Mouse (Mus musculus) forebrain, embryonic 10.5 days (tissue): ENCODE data around the gene Alyref. TPM values are rescaled to one million over a fixed set of nuclear protein-coding genes. Genes with fewer than 3 reads are reported as not detected.

Experiments
- DNase-seq: peaks from one replicate; pipeline ENCODE4 v3.0.0-alpha.2; 2017; ENCODE audit warnings: low spot score; ENCODE audit errors: extremely low spot score
- H3K27ac ChIP-seq: fragments of 300-500 bp; sonication (generic); 2 replicates; pipeline ENCODE4 v1.5.1; 2016; ENCODE audit warnings: mild to moderate bottlenecking
- H3K27me3 ChIP-seq: fragments of 300-500 bp; sonication (generic); 2 replicates; pipeline ENCODE4 v1.6.1; 2016; ENCODE audit warnings: mild to moderate bottlenecking; ENCODE audit not compliant: poor library complexity, severe bottlenecking
- H3K36me3 ChIP-seq: fragments of 300-500 bp; sonication (generic); replicated peaks from 2 replicates; pipeline ENCODE4 v1.6.1; 2016; ENCODE audit warnings: mild to moderate bottlenecking, moderate library complexity
- H3K4me1 ChIP-seq: fragments of 300-500 bp; sonication (generic); 2 replicates; pipeline ENCODE4 v1.6.1; 2016
- H3K4me3 ChIP-seq: fragments of 300-500 bp; sonication (generic); 2 replicates; pipeline ENCODE4 v1.5.1; 2016; ENCODE audit warnings: mild to moderate bottlenecking, moderate library complexity
- H3K9me3 ChIP-seq: fragments of 300-500 bp; sonication (generic); 2 replicates; pipeline ENCODE4 v1.6.1; 2016; ENCODE audit warnings: mild to moderate bottlenecking, moderate library complexity
- WGBS: fragments of 180-500 bp; shearing (Covaris S2); methylation state at CpG from one replicate; pipeline ENCODE4 v1.1.7; 2016; 5-methylcytosine and 5-hydroxymethylcytosine counted together
- polyA plus RNA-seq: library from polyadenylated mRNA; unstranded; fragments of >200 nt; fragmentation: Nextera tagmentation; extraction: Ambion mirVana; gene quantifications from 2 replicates; pipeline ENCODE4 v1.2.1, GENCODE M21; 2016

Alyref gene
- polyA plus RNA-seq, 1 experiment from 2014 or later = 618 TPM

DNA sequence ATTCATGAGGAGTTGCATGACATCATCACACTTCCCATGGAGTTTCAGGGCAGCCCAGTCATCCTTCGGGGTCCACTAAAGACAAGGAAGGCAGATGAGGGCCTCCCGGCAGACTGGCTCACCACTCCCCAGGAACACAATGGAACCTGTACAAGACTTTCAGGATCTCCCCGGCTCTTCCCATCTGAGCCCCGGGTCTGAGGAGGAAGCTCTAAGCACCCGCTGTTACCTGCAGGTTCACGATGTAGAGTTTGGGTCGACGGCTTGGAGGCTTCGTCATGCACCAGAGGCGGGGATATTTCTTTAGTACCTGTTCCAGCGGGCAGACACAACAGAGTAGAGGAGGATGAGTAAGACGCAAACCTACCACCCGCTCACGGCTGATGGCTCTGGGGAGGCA is 22.0 kb upstream of the Alyref start:
- no peaks in the 10 kb centered on the region for H3K27me3 ChIP-seq
- H3K27ac ChIP-seq = no peak overlapping the region
- H3K36me3 ChIP-seq = peaks cover 66% of the 10 kb centered on the region
- no peaks in the 10 kb centered on the region; the same call in 1 of the 2 replicates for H3K9me3 ChIP-seq
- WGBS = 93% methylated on average over 14 of the region's 14 CpGs
- no peak overlapping the region for H3K4me3 ChIP-seq
- peaks cover 51% of the 10 kb centered on the region for H3K4me1 ChIP-seq
- DNase-seq = no peak

DNA sequence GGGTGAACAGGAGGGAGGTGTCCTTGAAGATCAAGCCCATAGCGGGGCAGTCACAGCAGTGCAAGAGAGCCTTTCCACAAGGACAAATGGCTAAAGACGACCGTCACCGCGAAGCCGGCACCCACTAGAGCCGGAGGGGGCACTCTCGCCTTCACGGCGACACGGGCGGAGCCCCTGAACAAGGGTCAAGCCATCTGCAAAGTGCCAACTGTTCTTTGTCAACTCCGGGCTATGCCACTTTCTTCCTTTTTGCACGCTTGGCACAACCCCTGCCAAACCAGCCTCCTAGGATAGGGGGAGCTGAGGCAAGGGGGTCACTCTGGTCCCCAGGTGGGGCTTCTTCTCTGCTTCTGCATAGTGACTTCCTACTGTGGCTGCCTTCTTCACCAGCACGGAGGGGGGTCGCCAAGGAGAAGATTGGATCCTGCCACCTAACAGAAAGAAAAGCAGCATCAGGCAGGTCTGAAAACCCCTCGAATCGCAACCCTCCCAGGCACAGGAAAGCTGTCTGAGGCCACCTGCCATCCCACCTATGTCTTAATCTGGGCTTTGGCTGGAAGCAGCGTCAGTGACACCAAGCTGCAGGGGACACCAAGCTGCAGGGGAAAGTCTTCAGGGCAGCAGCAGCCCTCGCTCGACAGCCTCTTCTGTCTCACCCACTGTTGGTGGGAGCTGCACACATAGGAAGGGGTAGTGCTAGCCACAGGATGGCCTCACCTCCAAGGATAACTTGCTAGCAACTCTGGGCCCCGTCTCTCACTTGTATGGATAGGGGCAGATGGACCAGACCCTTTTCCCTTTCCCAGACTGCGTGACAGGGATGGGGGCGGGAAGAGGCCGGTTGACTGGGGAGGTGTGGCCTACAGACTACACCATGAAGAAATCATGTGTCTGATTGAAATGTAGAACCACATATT is 20.7 kb upstream of the Alyref start:
- 93% methylated on average over 25 of the region's 25 CpGs for WGBS
- Histone ChIP-seq H3K9me3 (no peaks in the 10 kb centered on the region; the same call in 1 of the 2 replicates), H3K4me3 (peak overlapping the region; percentile 83), H3K36me3 (peaks cover 79% of the 10 kb centered on the region), H3K4me1 (peaks cover 39% of the 10 kb centered on the region), H3K27me3 (no peaks in the 10 kb centered on the region), H3K27ac (peak overlapping the region; percentile 90; the same call in 1 of the 2 replicates)
- DNase-seq = no peak

DNA sequence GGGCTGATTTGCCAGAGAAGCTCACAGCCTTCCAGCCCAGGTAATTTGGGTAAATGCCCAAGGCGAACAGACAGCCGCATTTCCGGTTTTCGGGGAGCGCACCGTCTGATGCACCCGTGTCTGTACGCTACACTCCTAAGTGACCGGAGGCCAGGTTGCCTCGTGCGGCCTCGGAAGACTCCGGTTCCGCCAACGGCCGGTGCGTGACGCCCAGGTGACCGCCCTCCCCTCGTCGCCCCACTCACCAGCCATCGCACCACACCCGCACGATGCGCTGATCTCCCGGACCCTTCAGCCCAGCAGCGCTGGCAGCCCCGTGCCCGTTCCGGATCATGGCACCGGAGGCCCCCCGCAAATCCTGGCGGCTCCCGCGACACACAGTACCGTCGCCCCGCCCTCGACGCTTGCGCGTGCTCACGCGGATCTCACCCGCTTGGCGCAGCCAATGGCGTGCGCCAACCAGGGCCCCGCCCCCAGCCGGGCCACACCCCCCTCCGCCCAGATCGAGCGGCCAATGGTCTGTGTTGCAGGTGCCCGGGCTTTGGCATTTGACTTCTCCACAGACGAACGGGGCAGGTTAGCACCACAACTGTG is 19.5 kb upstream of the Alyref start, which contains the start of gene Pcyt2:
Pcyt2 (minus strand) TSS at position 418 of the 594 bp plus-strand sequence.
- Histone ChIP-seq H3K4me1 (peaks cover 32% of the 10 kb centered on the region), H3K27ac (peak within 1 kb of the TSS; percentile 90), H3K9me3 (no peaks in the 10 kb centered on the region; the same call in 1 of the 2 replicates), H3K4me3 (peak within 1 kb of the TSS; percentile 83), H3K27me3 (no peaks in the 10 kb centered on the region), H3K36me3 (peaks cover 82% of the 10 kb centered on the region)
- WGBS = under 1% methylated on average over 56 of the region's 56 CpGs
- DNase-seq = peak; percentile 89

DNA sequence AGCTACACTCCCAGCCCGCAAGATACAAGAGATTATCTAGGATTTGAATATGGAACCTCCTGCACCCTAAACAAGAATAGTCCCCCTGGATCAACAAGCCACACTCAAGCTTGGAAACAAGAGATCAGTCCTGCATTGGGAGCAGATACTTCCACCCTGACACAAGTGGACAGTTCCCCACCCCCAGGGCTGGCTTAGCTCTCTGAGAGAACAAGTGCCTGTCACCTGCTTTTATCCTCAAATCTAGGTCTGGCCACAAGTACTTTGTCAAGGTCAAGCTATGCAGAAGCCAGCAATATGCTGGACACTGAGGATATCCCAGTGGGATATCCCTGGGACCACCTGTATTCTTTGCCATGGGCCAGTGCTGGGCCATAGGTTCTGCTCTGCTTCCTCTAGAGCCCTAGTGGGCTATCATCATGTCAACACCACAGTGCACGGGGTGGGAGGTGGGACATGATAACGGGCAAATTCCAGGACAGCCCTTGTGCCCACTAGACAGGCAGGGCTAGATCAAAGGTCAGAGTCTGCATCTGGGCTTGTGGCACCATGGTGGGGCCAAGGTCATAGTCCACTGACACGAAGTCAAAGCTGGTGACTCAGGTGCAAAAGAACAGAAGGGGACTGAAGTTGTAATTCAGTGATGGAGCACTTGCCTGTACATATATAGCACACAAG is 18.6 kb upstream of the Alyref start:
- WGBS = 55% methylated on average over 4 of the region's 4 CpGs

DNA sequence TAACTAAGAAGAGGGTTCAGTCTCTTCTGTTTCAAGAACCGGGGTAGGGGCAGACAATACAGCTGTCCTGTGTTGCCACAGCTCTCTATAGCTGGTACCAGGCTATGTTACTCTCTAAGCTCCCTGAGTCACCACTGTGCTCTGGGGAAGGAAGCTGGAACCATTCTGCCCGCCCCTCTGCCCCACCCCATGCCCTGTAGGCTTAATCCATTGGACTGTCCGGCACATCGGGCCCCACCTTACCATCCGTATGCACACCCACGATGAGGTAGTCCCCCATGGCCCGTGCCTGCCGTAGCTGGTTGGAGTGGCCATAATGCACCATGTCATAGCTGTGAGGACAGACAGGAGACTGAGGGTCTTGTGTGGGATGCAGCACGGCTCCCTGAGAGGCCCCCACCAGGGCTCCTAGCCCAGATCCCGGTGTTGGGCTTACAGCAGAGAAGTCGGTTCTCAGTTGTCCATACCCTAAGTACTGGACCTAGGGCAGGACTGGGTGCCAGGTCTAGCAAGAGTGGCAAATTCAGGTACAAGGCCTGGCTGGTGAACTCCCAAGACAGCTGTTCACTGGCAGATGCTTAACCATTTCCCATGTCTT is 17.5 kb upstream of the Alyref start:
- peaks cover 32% of the 10 kb centered on the region for H3K4me1 ChIP-seq
- H3K27me3 ChIP-seq = no peaks in the 10 kb centered on the region
- H3K9me3 ChIP-seq = no peaks in the 10 kb centered on the region; the same call in 1 of the 2 replicates
- WGBS = 92% methylated on average over 11 of the region's 11 CpGs
- H3K4me3 ChIP-seq = peak overlapping the region; percentile 83
- no peak for DNase-seq
- no peak overlapping the region for H3K27ac ChIP-seq
- peaks cover 82% of the 10 kb centered on the region for H3K36me3 ChIP-seq

More for the DNA sequence above, 18.6 kb upstream of the Alyref start:
- no peaks in the 10 kb centered on the region for H3K27me3 ChIP-seq
- H3K27ac ChIP-seq = peak overlapping the region; percentile 90
- peaks cover 82% of the 10 kb centered on the region for H3K36me3 ChIP-seq
- H3K9me3 ChIP-seq = no peaks in the 10 kb centered on the region; the same call in 1 of the 2 replicates
- peaks cover 32% of the 10 kb centered on the region for H3K4me1 ChIP-seq
- peak overlapping the region; percentile 83 for H3K4me3 ChIP-seq
- DNase-seq = no peak

DNA sequence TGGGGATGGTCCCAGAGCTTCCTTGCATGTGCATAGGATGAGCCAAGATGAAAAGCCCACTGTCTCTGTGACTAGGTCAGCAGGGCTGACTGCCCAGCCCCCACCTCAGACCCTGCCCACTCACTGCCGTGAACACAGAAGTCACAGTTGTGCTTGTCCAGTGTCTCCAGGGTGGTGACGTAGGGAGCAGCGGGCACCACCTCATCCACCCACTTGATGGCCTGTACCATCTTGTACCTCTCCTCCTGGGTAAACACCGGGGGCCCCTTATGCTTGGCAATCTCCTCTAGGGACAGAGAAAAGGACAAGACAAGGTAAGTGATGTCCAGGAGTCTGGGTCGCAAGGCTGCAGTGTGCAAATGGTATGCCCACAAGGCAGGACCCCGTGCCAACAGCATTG is 17.0 kb upstream of the Alyref start:
- no peaks in the 10 kb centered on the region; the same call in 1 of the 2 replicates for H3K9me3 ChIP-seq

DNA sequence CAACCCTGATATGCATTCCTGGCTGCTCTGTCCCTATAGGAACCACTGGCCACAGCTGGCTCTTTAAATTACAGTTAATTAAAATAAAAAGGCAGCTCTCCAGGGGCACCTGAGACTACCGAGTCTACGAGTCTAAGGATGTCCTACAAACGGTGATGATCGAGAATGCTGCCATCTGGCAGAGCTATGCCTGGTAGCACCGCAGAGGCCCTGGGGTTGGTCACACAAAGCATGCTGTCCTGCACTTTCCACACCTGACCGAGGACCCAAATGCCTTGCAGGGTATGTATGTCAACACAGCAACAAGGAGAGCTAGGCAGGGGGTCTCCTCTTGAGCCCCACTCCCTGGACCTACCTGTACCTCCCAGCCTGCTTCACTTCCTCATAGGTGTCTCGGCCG is 15.8 kb upstream of the Alyref start:
- Histone ChIP-seq H3K4me1 (peaks cover 40% of the 10 kb centered on the region), H3K27me3 (peaks cover 10% of the 10 kb centered on the region), H3K36me3 (peaks cover 83% of the 10 kb centered on the region), H3K27ac (no peak overlapping the region), H3K9me3 (no peaks in the 10 kb centered on the region; the same call in 1 of the 2 replicates), H3K4me3 (no peak overlapping the region)
- 95% methylated on average over 8 of the region's 8 CpGs for WGBS
- DNase-seq = no peak

More for the DNA sequence above, 17.0 kb upstream of the Alyref start:
- Histone ChIP-seq H3K4me3 (no peak overlapping the region), H3K4me1 (peaks cover 32% of the 10 kb centered on the region), H3K27ac (no peak overlapping the region), H3K36me3 (peaks cover 82% of the 10 kb centered on the region), H3K27me3 (no peaks in the 10 kb centered on the region)
- WGBS = 94% methylated on average over 6 of the region's 6 CpGs
- DNase-seq = no peak

DNA sequence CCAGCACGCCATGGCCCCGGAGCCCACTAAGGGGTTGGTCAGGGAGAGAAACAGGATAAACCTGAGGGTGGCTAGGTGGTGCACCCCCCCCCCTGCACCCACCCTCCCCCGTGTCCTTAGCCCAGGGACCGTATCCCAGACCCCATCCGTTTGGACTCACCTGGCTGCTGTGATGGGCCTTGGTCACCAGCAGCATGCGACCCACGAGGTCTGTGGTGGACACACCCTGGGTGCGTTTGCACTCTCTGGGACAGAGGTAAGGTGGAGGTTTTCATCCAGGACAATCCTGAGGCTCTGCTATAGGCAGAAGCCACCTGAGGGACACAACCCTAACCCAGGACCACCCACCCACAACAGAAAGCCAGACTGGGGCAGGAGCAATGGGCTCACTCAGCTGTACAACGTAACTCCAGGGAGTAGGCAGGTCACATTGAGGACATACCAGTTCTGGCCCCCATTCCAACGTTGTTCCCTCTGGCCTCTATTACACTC is 15.4 kb upstream of the Alyref start:
- WGBS = 94% methylated on average over 10 of the region's 10 CpGs
- H3K36me3 ChIP-seq = peaks cover 78% of the 10 kb centered on the region
- no peak for DNase-seq
- no peak overlapping the region; the same call in 1 of the 2 replicates for H3K4me3 ChIP-seq
- H3K27me3 ChIP-seq = peaks cover 14% of the 10 kb centered on the region
- H3K27ac ChIP-seq = no peak overlapping the region
- H3K9me3 ChIP-seq = no peaks in the 10 kb centered on the region; the same call in 1 of the 2 replicates
- peaks cover 43% of the 10 kb centered on the region for H3K4me1 ChIP-seq

DNA sequence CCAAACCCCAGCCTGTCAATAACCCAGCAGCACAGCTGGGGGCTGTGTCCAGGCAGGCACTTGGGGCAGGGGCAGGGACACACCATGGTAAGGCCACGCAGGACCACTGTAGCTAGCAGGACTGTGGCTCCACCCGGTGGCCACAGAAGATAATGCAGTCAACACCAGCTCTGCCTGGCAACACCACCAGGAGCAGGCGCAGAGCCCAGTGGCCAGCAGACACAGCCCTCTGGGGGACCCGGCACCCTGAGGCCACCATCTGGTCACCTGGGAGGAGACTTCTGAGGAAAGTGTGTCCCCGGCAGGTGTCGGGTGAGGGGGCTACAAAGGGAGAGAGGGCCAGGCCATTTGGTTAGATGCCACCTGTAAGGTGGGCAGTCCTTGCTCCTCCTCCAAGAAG is 14.6 kb upstream of the Alyref start:
- WGBS = 56% methylated on average over 6 of the region's 6 CpGs
- H3K4me3 ChIP-seq = 0 out of 2 replicates have a peak overlapping the region, but pooled peaks have one; percentile 17
- H3K36me3 ChIP-seq = peaks cover 71% of the 10 kb centered on the region

DNA sequence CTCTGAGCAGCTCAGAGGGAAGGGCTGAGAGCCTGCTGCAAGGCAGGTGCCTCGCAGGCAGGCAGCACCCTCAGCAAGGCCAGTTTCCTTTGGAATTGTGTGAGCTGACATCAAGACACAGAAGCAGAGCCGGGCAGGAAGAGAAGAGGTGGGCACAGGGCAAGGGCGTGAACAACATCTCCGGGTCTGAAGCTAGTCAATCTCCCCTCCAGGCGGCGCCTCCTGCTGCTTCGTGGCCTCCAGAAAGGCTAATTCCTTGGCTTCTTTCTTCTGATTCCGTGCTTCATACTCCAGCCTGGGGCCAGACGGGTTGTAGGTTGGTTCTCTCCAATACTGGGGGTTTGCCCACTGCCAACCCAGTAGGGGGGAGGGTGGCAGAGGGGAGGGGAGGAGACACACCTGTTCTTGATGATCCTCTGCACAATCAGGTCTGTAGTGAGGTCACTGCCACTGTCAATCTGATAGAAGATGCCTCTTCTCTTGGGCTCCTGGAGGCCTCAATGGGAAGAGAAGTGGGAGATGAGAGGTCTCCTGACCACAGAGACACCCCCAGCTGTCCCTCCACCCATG is 12.4 kb upstream of the Alyref start:
- Histone ChIP-seq H3K27ac (no peak overlapping the region), H3K27me3 (peaks cover 38% of the 10 kb centered on the region), H3K4me3 (peak overlapping the region; percentile 7; the same call in 1 of the 2 replicates), H3K36me3 (peaks cover 85% of the 10 kb centered on the region), H3K4me1 (peaks cover 29% of the 10 kb centered on the region), H3K9me3 (no peaks in the 10 kb centered on the region)
- 83% methylated on average over 9 of the region's 9 CpGs for WGBS
- DNase-seq = no peak

More for the DNA sequence above, 14.6 kb upstream of the Alyref start:
- H3K9me3 ChIP-seq = no peaks in the 10 kb centered on the region
- H3K4me1 ChIP-seq = peaks cover 43% of the 10 kb centered on the region
- peaks cover 22% of the 10 kb centered on the region for H3K27me3 ChIP-seq
- 0 out of 2 replicates have a peak overlapping the region, but pooled peaks have one; percentile 22 for H3K27ac ChIP-seq
- peak; percentile 69 for DNase-seq

DNA sequence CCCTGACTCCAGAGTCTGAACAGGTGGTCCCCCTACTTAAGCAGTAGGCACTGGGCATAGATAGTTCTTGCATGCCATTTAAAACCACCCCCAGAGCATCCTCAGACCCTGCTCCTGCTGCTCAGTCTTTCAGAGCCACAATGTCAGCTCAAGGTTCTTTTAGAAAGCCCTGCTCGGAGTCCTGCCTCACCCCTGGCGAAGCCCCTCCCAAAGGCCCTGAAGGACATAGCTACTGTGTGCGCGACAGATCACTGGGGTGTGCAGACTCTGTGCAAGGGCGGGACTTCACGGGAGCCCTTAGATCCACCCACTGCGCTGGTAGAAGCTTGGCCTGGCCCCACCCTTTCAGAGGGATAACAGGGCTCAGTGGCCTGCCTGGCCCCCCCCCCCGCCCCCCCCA is 11.1 kb upstream of the Alyref start:
- Histone ChIP-seq H3K27me3 (peaks cover 38% of the 10 kb centered on the region), H3K4me3 (peak overlapping the region; percentile 44; the same call in 1 of the 2 replicates), H3K4me1 (peaks cover 27% of the 10 kb centered on the region), H3K27ac (no peak overlapping the region), H3K36me3 (peaks cover 85% of the 10 kb centered on the region), H3K9me3 (no peaks in the 10 kb centered on the region)
- WGBS = 40% methylated on average over 8 of the region's 8 CpGs
- no peak for DNase-seq
